ENCODE assay signal across 8 mouse cellular contexts in genomic region chrX:73824185-73825151, GRCm38 (mm10). TPM values are rescaled to one million over a fixed set of nuclear protein-coding genes. Genes with fewer than 3 reads are reported as not detected.
DNase-seq lines count a peak whose midpoint lies in the region; ATAC-seq and TF ChIP-seq lines count a peak whose summit lies in the region.

TSS of gene Pdzd4 (minus strand) at chrX:73824969.

- H3K79me2 ChIP-seq in heart, adult 2 months (replicated peaks; ENCODE audit: control insufficient read depth, insufficient read depth, low read length) = no peaks in the 10 kb centered on the region

- intact Hi-C loops in heart, adult 2 months (cut with DNase I) = no loop called here

- H3K27me3 ChIP-seq in megakaryocyte, embryonic 14.5 days (replicated peaks) = peaks cover 55% of the 10 kb centered on the region
- H3K27me3 ChIP-seq in embryonic facial prominence, embryonic 10.5 days (replicated peaks; ENCODE audit: low read depth, poor library complexity, severe bottlenecking) = peaks cover 46% of the 10 kb centered on the region
- H3K27me3 ChIP-seq in heart, adult 2 months (ENCODE audit: control insufficient read depth, insufficient read depth, low read length) = no peaks in the 10 kb centered on the region
- peaks cover 3% of the 10 kb centered on the region; the same call in 1 of the 2 replicates for H3K27me3 ChIP-seq in kidney, embryonic 14.5 days (ENCODE audit: control insufficient read depth, insufficient read depth, low read length)
- H3K27me3 ChIP-seq in neural tube, embryonic 11.5 days (ENCODE audit: control insufficient read depth, insufficient read depth, low read length) = 0 out of 2 replicates have a peak, but pooled peaks cover 2% of the 10 kb centered on the region

- TF ChIP-seq EP300 in heart, adult 2 months (IDR thresholded peaks at IDR 0.05; ENCODE audit: insufficient read depth, low read depth, low read length) = no peak

- H3K9me3 ChIP-seq in megakaryocyte, embryonic 14.5 days = peaks cover 11% of the 10 kb centered on the region
- H3K9me3 ChIP-seq in embryonic facial prominence, embryonic 10.5 days = no peaks in the 10 kb centered on the region
- H3K9me3 ChIP-seq in kidney, embryonic 14.5 days (ENCODE audit: control insufficient read depth, low read length) = no peaks in the 10 kb centered on the region
- no peaks in the 10 kb centered on the region for H3K9me3 ChIP-seq in neural tube, embryonic 11.5 days (ENCODE audit: control insufficient read depth, low read length)

- peak within 1 kb of the TSS; percentile 86 for H3K9ac ChIP-seq in heart, adult 2 months (ENCODE audit: low read depth, low read length)
- H3K9ac ChIP-seq in kidney, embryonic 14.5 days (ENCODE audit: low read depth, low read length) = peak within 1 kb of the TSS; percentile 72
- H3K9ac ChIP-seq in neural tube, embryonic 11.5 days (ENCODE audit: low read length) = peak within 1 kb of the TSS; percentile 72

- H3K4me1 ChIP-seq in megakaryocyte, embryonic 14.5 days = peaks cover 9% of the 10 kb centered on the region; the same call in 1 of the 2 replicates
- peaks cover 17% of the 10 kb centered on the region for H3K4me1 ChIP-seq in embryonic facial prominence, embryonic 10.5 days
- H3K4me1 ChIP-seq in heart, adult 2 months (ENCODE audit: control insufficient read depth, insufficient read depth, low read length) = no peaks in the 10 kb centered on the region
- no peaks in the 10 kb centered on the region for H3K4me1 ChIP-seq in kidney, embryonic 14.5 days (ENCODE audit: control insufficient read depth, insufficient read depth, low read length)
- H3K4me1 ChIP-seq in neural tube, embryonic 11.5 days (ENCODE audit: control insufficient read depth, insufficient read depth, low read length) = no peaks in the 10 kb centered on the region

- H3K4me3 ChIP-seq in megakaryocyte, embryonic 14.5 days (replicated peaks) = peak within 1 kb of the TSS; percentile 88
- peak within 1 kb of the TSS; percentile 70 for H3K4me3 ChIP-seq in embryonic facial prominence, embryonic 10.5 days
- H3K4me3 ChIP-seq in heart, adult 2 months = peak within 1 kb of the TSS; percentile 47
- H3K4me3 ChIP-seq in kidney, embryonic 14.5 days (ENCODE audit: low read length) = peak within 1 kb of the TSS; percentile 57
- H3K4me3 ChIP-seq in neural tube, embryonic 11.5 days (ENCODE audit: low read depth, low read length) = peak within 1 kb of the TSS; percentile 54

- TF ChIP-seq POLR2A in heart, adult 2 months (IDR thresholded peaks at IDR 0.05; ENCODE audit: insufficient read depth, low read depth, low read length) = 0 out of 2 replicates have a peak, but pooled peaks have one; percentile 12

- H3K36me3 ChIP-seq in megakaryocyte, embryonic 14.5 days (replicated peaks; ENCODE audit: low read length) = no peaks in the 10 kb centered on the region
- no peaks in the 10 kb centered on the region for H3K36me3 ChIP-seq in embryonic facial prominence, embryonic 10.5 days (replicated peaks)
- no peaks in the 10 kb centered on the region for H3K36me3 ChIP-seq in heart, adult 2 months (ENCODE audit: control insufficient read depth, insufficient read depth, low read length)
- no peaks in the 10 kb centered on the region for H3K36me3 ChIP-seq in kidney, embryonic 14.5 days (ENCODE audit: control insufficient read depth, insufficient read depth, low read length)
- H3K36me3 ChIP-seq in neural tube, embryonic 11.5 days (ENCODE audit: control insufficient read depth, insufficient read depth, low read length) = no peaks in the 10 kb centered on the region

- ATAC-seq in megakaryocyte, adult 5-6 weeks (ENCODE audit: poor library complexity, severe bottlenecking) = no peak
- ATAC-seq in kidney, embryonic 14.5 days (ENCODE audit: low FRiP score, low TSS enrichment) = peak; percentile 85
- peak; percentile 81 for ATAC-seq in neural tube, embryonic 11.5 days (ENCODE audit: insufficient read depth, low FRiP score, low TSS enrichment)

- WGBS in embryonic facial prominence, embryonic 10.5 days = 15% methylated on average over 84 of the region's 84 CpGs
- 17% methylated on average over 79 of the region's 84 CpGs for WGBS in heart, adult 2 months
- WGBS in kidney, embryonic 14.5 days = 22% methylated on average over 73 of the region's 84 CpGs
- WGBS in neural tube, embryonic 11.5 days = 14% methylated on average over 55 of the region's 84 CpGs

- H3K4me2 ChIP-seq in kidney, embryonic 14.5 days (replicated peaks; ENCODE audit: low read depth, low read length) = peak within 1 kb of the TSS; percentile 74
- peak within 1 kb of the TSS; percentile 65 for H3K4me2 ChIP-seq in neural tube, embryonic 11.5 days (ENCODE audit: low read depth)

- TF ChIP-seq CTCF in heart, adult 2 months (IDR thresholded peaks at IDR 0.05) = no peak

- DNase-seq in embryonic facial prominence, embryonic 10.5 days (ENCODE audit: low spot score) = peak; percentile 75
- peak; percentile 48 to 63 for DNase-seq in heart, adult 2 months
- peak; percentile 40 for DNase-seq in liver
- DNase-seq in neural tube, embryonic 11.5 days (ENCODE audit: low spot score) = peak; percentile 79
- DNase-seq in testis, postnatal 14 days (ENCODE audit: low spot score) = peak; percentile 54

- peak within 1 kb of the TSS; percentile 84 for H3K27ac ChIP-seq in embryonic facial prominence, embryonic 10.5 days (replicated peaks)
- H3K27ac ChIP-seq in heart, adult 2 months = no peak within 1 kb of the TSS
- no peak within 1 kb of the TSS for H3K27ac ChIP-seq in kidney, embryonic 14.5 days (ENCODE audit: low read depth, low read length)
- 0 out of 2 replicates have a peak within 1 kb of the TSS, but pooled peaks have one; percentile 53 for H3K27ac ChIP-seq in neural tube, embryonic 11.5 days (ENCODE audit: low read depth, low read length)

RNA-seq across cellular contexts. Expression of gene Pdzd4, which starts in this region (rescaled TPM):
- polyA plus RNA-seq in megakaryocyte, embryonic 14.5 days (2012; ENCODE audit: insufficient read depth, low replicate concordance) = not detected in 2 replicates
- 1.5 and 1.7 TPM in 2 replicates for total RNA-seq in megakaryocyte, adult 5-6 weeks (2015)
- 5.1 and 5.8 TPM in 2 replicates for total RNA-seq in megakaryocyte, adult 5-6 weeks (2017)
- polyA plus RNA-seq in embryonic facial prominence, embryonic 10.5 days (2016; fragmentation: Nextera tagmentation; extraction: Ambion mirVana) = 0.65 and 0.79 TPM in 2 replicates
- 1 to 10 TPM; 1.5 to 1.7 TPM for total RNA-seq in heart, adult 2 months (2021)
- 0.91 and 1.1 TPM in 2 replicates for polyA plus RNA-seq in heart, adult 2 months (2012; rRNA removed)
- polyA plus RNA-seq in kidney, embryonic 14.5 days (2014; fragmentation: Nextera tagmentation; extraction: Ambion mirVana) = 1.1 and 1.9 TPM in 2 replicates
- 1.1 and 1.7 TPM in 2 replicates for polyA plus RNA-seq in neural tube, embryonic 11.5 days (2014; fragmentation: Nextera tagmentation; extraction: Ambion mirVana)

Comparison
In these comparisons a context has a peak if more than half of its experiments do, and no peak if none do; other contexts are left out.
1. Peak in DNase-seq, H3K4me3 ChIP-seq and H3K27ac ChIP-seq in embryonic facial prominence, embryonic 10.5 days; RNA of the gene not detected or under 1 TPM.